Mouse (Mus musculus): ENCODE results near the gene Otos.

DNA sequence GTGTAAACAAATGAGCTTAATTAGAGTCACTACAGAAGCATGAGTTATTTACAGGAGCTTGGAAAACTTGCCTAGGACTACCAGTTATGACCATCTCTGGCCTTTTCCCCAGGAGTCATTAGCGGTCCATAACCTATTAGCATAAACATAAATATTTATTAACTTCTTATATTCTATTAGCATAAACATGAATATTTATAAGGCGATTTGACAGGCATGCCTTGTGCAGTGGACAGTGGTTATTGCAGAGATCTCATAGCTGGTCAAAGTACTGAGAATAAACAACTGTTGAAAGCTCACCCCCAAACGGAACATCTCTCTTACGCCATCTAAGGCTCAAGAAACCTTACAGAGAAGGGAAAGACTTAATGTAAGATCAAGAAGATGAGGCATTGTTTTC lies 35.5 kb downstream of the Otos start:
- TF ChIP-seq CTCF (IDR thresholded peaks at IDR 0.05; ENCODE audit: extremely low read depth, insufficient read depth, low read length) (no peak), POLR2A (IDR thresholded peaks at IDR 0.05; ENCODE audit: extremely low read depth, insufficient read depth, low read length) (no peak)
